Mouse (Mus musculus): ENCODE measurements around the gene Gpam. TPM values are rescaled to one million over a fixed set of nuclear protein-coding genes. Genes with fewer than 3 reads are reported as not detected.

Gpam gene
- polyA plus RNA-seq, 1 experiment from 2014 or later = 8.8 TPM

GRCm38 (mm10) chr19:55090885-55091284 is 36.2 kb downstream of the Gpam start:
- Histone ChIP-seq H3K4me3 (ENCODE audit: low read length) (no peak overlapping the region), H3K9me3 (replicated peaks; ENCODE audit: control insufficient read depth, low read length) (no peaks in the 10 kb centered on the region), H3K4me1 (ENCODE audit: control insufficient read depth, insufficient read depth, low read length) (0 out of 2 replicates have a peak, but pooled peaks cover 3% of the 10 kb centered on the region), H3K4me2 (ENCODE audit: low read depth, low read length) (no peak overlapping the region), H3K36me3 (ENCODE audit: control insufficient read depth, insufficient read depth) (peaks cover 39% of the 10 kb centered on the region), H3K9ac (ENCODE audit: low read length) (no peak overlapping the region), H3K27ac (ENCODE audit: low read length) (no peak overlapping the region), H3K27me3 (ENCODE audit: control insufficient read depth, insufficient read depth, low read length) (no peaks in the 10 kb centered on the region)
- no peak for ATAC-seq (replicated peaks; ENCODE audit: extremely low read depth, insufficient read depth, low FRiP score)
- WGBS = 77% methylated on average over 12 of the region's 12 CpGs

GRCm38 (mm10) chr19:55090142-55090541 is 36.9 kb downstream of the Gpam start:
- no peak for ATAC-seq (replicated peaks; ENCODE audit: extremely low read depth, insufficient read depth, low FRiP score)
- no peak overlapping the region for H3K4me2 ChIP-seq (ENCODE audit: low read depth, low read length)

GRCm38 (mm10) chr19:55087776-55088175 is 39.3 kb downstream of the Gpam start:
- ATAC-seq (replicated peaks; ENCODE audit: extremely low read depth, insufficient read depth, low FRiP score) = no peak
- 85% methylated on average over 8 of the region's 8 CpGs for WGBS
- peaks cover 44% of the 10 kb centered on the region for H3K36me3 ChIP-seq (ENCODE audit: control insufficient read depth, insufficient read depth)
- H3K4me1 ChIP-seq (ENCODE audit: control insufficient read depth, insufficient read depth, low read length) = no peaks in the 10 kb centered on the region
- H3K9ac ChIP-seq (ENCODE audit: low read length) = no peak overlapping the region
- H3K9me3 ChIP-seq (replicated peaks; ENCODE audit: control insufficient read depth, low read length) = no peaks in the 10 kb centered on the region
- H3K4me2 ChIP-seq (ENCODE audit: low read depth, low read length) = no peak overlapping the region
- no peaks in the 10 kb centered on the region for H3K27me3 ChIP-seq (ENCODE audit: control insufficient read depth, insufficient read depth, low read length)
- no peak overlapping the region for H3K4me3 ChIP-seq (ENCODE audit: low read length)
- H3K27ac ChIP-seq (ENCODE audit: low read length) = no peak overlapping the region

More at GRCm38 (mm10) chr19:55090142-55090541, 36.9 kb downstream of the Gpam start:
- Histone ChIP-seq H3K36me3 (ENCODE audit: control insufficient read depth, insufficient read depth) (peaks cover 36% of the 10 kb centered on the region), H3K9ac (ENCODE audit: low read length) (no peak overlapping the region), H3K4me1 (ENCODE audit: control insufficient read depth, insufficient read depth, low read length) (no peaks in the 10 kb centered on the region), H3K27me3 (ENCODE audit: control insufficient read depth, insufficient read depth, low read length) (no peaks in the 10 kb centered on the region), H3K9me3 (replicated peaks; ENCODE audit: control insufficient read depth, low read length) (no peaks in the 10 kb centered on the region), H3K27ac (ENCODE audit: low read length) (no peak overlapping the region), H3K4me3 (ENCODE audit: low read length) (no peak overlapping the region)
- 35% methylated on average over 7 of the region's 7 CpGs for WGBS

- Histone ChIP-seq H3K9ac (ENCODE audit: low read length) (no peak overlapping the region), H3K4me3 (ENCODE audit: low read length) (no peak overlapping the region), H3K4me1 (ENCODE audit: control insufficient read depth, insufficient read depth, low read length) (no peaks in the 10 kb centered on the region), H3K27me3 (ENCODE audit: control insufficient read depth, insufficient read depth, low read length) (no peaks in the 10 kb centered on the region), H3K4me2 (ENCODE audit: low read depth, low read length) (no peak overlapping the region), H3K9me3 (replicated peaks; ENCODE audit: control insufficient read depth, low read length) (no peaks in the 10 kb centered on the region), H3K27ac (ENCODE audit: low read length) (no peak overlapping the region), H3K36me3 (ENCODE audit: control insufficient read depth, insufficient read depth) (peaks cover 53% of the 10 kb centered on the region)
- ATAC-seq (replicated peaks; ENCODE audit: extremely low read depth, insufficient read depth, low FRiP score) = no peak
- 74% methylated on average over 7 of the region's 7 CpGs for WGBS
Measured at GRCm38 (mm10) chr19:55085857-55086185, 41.2 kb downstream of the Gpam start.

- Histone ChIP-seq H3K27ac (ENCODE audit: low read length) (no peak overlapping the region), H3K27me3 (ENCODE audit: control insufficient read depth, insufficient read depth, low read length) (no peaks in the 10 kb centered on the region), H3K4me1 (ENCODE audit: control insufficient read depth, insufficient read depth, low read length) (no peaks in the 10 kb centered on the region), H3K4me3 (ENCODE audit: low read length) (no peak overlapping the region), H3K36me3 (ENCODE audit: control insufficient read depth, insufficient read depth) (peaks cover 54% of the 10 kb centered on the region), H3K9ac (ENCODE audit: low read length) (no peak overlapping the region), H3K4me2 (ENCODE audit: low read depth, low read length) (no peak overlapping the region), H3K9me3 (replicated peaks; ENCODE audit: control insufficient read depth, low read length) (no peaks in the 10 kb centered on the region)
- no peak for ATAC-seq (replicated peaks; ENCODE audit: extremely low read depth, insufficient read depth, low FRiP score)
- WGBS = 60% methylated on average over 4 of the region's 4 CpGs
Measured at GRCm38 (mm10) chr19:55084971-55085856, 41.8 kb downstream of the Gpam start.

- no peak overlapping the region for H3K4me2 ChIP-seq (ENCODE audit: low read depth, low read length)
- H3K9me3 ChIP-seq (replicated peaks; ENCODE audit: control insufficient read depth, low read length) = no peaks in the 10 kb centered on the region
- H3K4me3 ChIP-seq (ENCODE audit: low read length) = no peak overlapping the region
- peaks cover 71% of the 10 kb centered on the region for H3K36me3 ChIP-seq (ENCODE audit: control insufficient read depth, insufficient read depth)
- H3K9ac ChIP-seq (ENCODE audit: low read length) = no peak overlapping the region
- no peak for ATAC-seq (replicated peaks; ENCODE audit: extremely low read depth, insufficient read depth, low FRiP score)
- H3K27ac ChIP-seq (ENCODE audit: low read length) = no peak overlapping the region
- H3K4me1 ChIP-seq (ENCODE audit: control insufficient read depth, insufficient read depth, low read length) = no peaks in the 10 kb centered on the region
- WGBS = 71% methylated on average over 8 of the region's 8 CpGs
- no peaks in the 10 kb centered on the region for H3K27me3 ChIP-seq (ENCODE audit: control insufficient read depth, insufficient read depth, low read length)
Measured at GRCm38 (mm10) chr19:55076822-55077221, 50.2 kb downstream of the Gpam start.

- H3K27ac ChIP-seq (ENCODE audit: low read length) = no peak overlapping the region
- WGBS = 83% methylated on average over 3 of the region's 3 CpGs
- H3K9me3 ChIP-seq (replicated peaks; ENCODE audit: control insufficient read depth, low read length) = no peaks in the 10 kb centered on the region
- no peak overlapping the region for H3K4me2 ChIP-seq (ENCODE audit: low read depth, low read length)
- H3K27me3 ChIP-seq (ENCODE audit: control insufficient read depth, insufficient read depth, low read length) = no peaks in the 10 kb centered on the region
- no peak for ATAC-seq (replicated peaks; ENCODE audit: extremely low read depth, insufficient read depth, low FRiP score)
- H3K36me3 ChIP-seq (ENCODE audit: control insufficient read depth, insufficient read depth) = peaks cover 61% of the 10 kb centered on the region
- H3K4me3 ChIP-seq (ENCODE audit: low read length) = no peak overlapping the region
- no peak overlapping the region for H3K9ac ChIP-seq (ENCODE audit: low read length)
- H3K4me1 ChIP-seq (ENCODE audit: control insufficient read depth, insufficient read depth, low read length) = no peaks in the 10 kb centered on the region
Measured at GRCm38 (mm10) chr19:55073004-55073403, 54.0 kb downstream of the Gpam start.

GRCm38 (mm10) chr19:55069054-55069453 is 58.0 kb downstream of the Gpam start:
- Histone ChIP-seq H3K4me3 (ENCODE audit: low read length) (no peak overlapping the region), H3K9ac (ENCODE audit: low read length) (no peak overlapping the region), H3K4me1 (ENCODE audit: control insufficient read depth, insufficient read depth, low read length) (no peaks in the 10 kb centered on the region), H3K4me2 (ENCODE audit: low read depth, low read length) (no peak overlapping the region), H3K9me3 (replicated peaks; ENCODE audit: control insufficient read depth, low read length) (no peaks in the 10 kb centered on the region), H3K36me3 (ENCODE audit: control insufficient read depth, insufficient read depth) (peaks cover 38% of the 10 kb centered on the region), H3K27ac (ENCODE audit: low read length) (no peak overlapping the region), H3K27me3 (ENCODE audit: control insufficient read depth, insufficient read depth, low read length) (no peaks in the 10 kb centered on the region)
- 85% methylated on average over 8 of the region's 8 CpGs for WGBS
- ATAC-seq (replicated peaks; ENCODE audit: extremely low read depth, insufficient read depth, low FRiP score) = no peak

- H3K36me3 ChIP-seq (ENCODE audit: control insufficient read depth, insufficient read depth) = peaks cover 5% of the 10 kb centered on the region; the same call in 1 of the 2 replicates
- no peaks in the 10 kb centered on the region for H3K27me3 ChIP-seq (ENCODE audit: control insufficient read depth, insufficient read depth, low read length)
- 0 out of 2 replicates have a peak overlapping the region, but pooled peaks have one; percentile 28 for H3K4me2 ChIP-seq (ENCODE audit: low read depth, low read length)
- 38% methylated on average over 6 of the region's 6 CpGs for WGBS
- no peak overlapping the region for H3K4me3 ChIP-seq (ENCODE audit: low read length)
- peaks cover 13% of the 10 kb centered on the region for H3K9me3 ChIP-seq (replicated peaks; ENCODE audit: control insufficient read depth, low read length)
- peaks cover 5% of the 10 kb centered on the region; the same call in 1 of the 2 replicates for H3K4me1 ChIP-seq (ENCODE audit: control insufficient read depth, insufficient read depth, low read length)
- no peak overlapping the region for H3K9ac ChIP-seq (ENCODE audit: low read length)
- no peak overlapping the region for H3K27ac ChIP-seq (ENCODE audit: low read length)
- no peak; the same call in 1 of the 2 replicates for ATAC-seq (replicated peaks; ENCODE audit: extremely low read depth, insufficient read depth, low FRiP score)
Measured at GRCm38 (mm10) chr19:55063272-55063671, 63.8 kb downstream of the Gpam start.
